Mouse (Mus musculus): ENCODE data around the gene Gemin8. TPM values are rescaled to one million over a fixed set of nuclear protein-coding genes. Genes with fewer than 3 reads are reported as not detected.

Gene Gemin8
- polyA plus RNA-seq, 3 experiments from 2014 or later, result 15.7 to 40.9 (median 25.3) TPM

GRCm38 (mm10) chrX:166230515-166231267, 60.4 kb downstream of the Gemin8 start:
- no peak for ATAC-seq

GRCm38 (mm10) chrX:166236131-166236530, 65.9 kb downstream of the Gemin8 start:
- ATAC-seq, result no peak

GRCm38 (mm10) chrX:166238831-166239460, 68.7 kb downstream of the Gemin8 start, which contains the start of gene Gpm6b:
Gene Gpm6b (plus strand): TSS chrX:166238911.
- ATAC-seq, result peak; percentile 72

GRCm38 (mm10) chrX:166239520-166239919, 69.3 kb downstream of the Gemin8 start:
- peak; percentile 18 for ATAC-seq

Other genes with a start within 250 kb of the Gemin8 start
- gene Gpm6b, start 68.5 kb downstream of the Gemin8 start, polyA plus RNA-seq (2017; shearing (Covaris generic)), result 10 to 100 TPM; 25.8 to 61.6 (median 50.7) TPM

Measured in inflammation-experienced regulatory T-cells, adult 6 months (primary cell).